Mouse (Mus musculus): ENCODE results near the gene Olfr1033. TPM values are rescaled to one million over a fixed set of nuclear protein-coding genes. Genes with fewer than 3 reads are reported as not detected.
"Not testable (repeated sequence)": the region's sequence is repeated elsewhere in the genome, so short reads cannot be mapped to it uniquely, and the experiment has no call there.

The Olfr1033 gene
- 0.41 and 0.43 TPM in 2 replicates for polyA plus RNA-seq (2015; fragmentation: Nextera tagmentation; extraction: Ambion mirVana)

GRCm38 (mm10) chr2:86020406-86020805 lies at the start of gene Olfr1033:
TSS of gene Olfr1033 (plus strand) at chr2:86020633.
- Histone ChIP-seq H3K4me3 (peak within 1 kb of the TSS; percentile 40), H3K9ac (peak within 1 kb of the TSS; percentile 54; the same call in 1 of the 2 replicates), H3K4me2 (peak within 1 kb of the TSS; percentile 58)
- not testable (repeated sequence) for H3K36me3 ChIP-seq; H3K27ac ChIP-seq; H3K27me3 ChIP-seq; H3K9me3 ChIP-seq; ATAC-seq (ENCODE audit: insufficient number of reproducible peaks, insufficient read depth, low FRiP score, low TSS enrichment, low read depth); H3K4me1 ChIP-seq
- 3% methylated on average over 11 of the region's 11 CpGs for WGBS

GRCm38 (mm10) chr2:85973595-85973994 lies 46.8 kb upstream of the Olfr1033 start, which contains the start of gene Olfr1029:
TSS of gene Olfr1029 (plus strand) at chr2:85973895.
- no peaks in the 10 kb centered on the region for H3K36me3 ChIP-seq
- no peak within 1 kb of the TSS for H3K4me2 ChIP-seq
- no peak for ATAC-seq (ENCODE audit: insufficient number of reproducible peaks, insufficient read depth, low FRiP score, low TSS enrichment, low read depth)
- no peaks in the 10 kb centered on the region for H3K4me1 ChIP-seq
- H3K4me3 ChIP-seq: no peak within 1 kb of the TSS
- no peaks in the 10 kb centered on the region for H3K27me3 ChIP-seq
- no peaks in the 10 kb centered on the region for H3K9me3 ChIP-seq
- WGBS: 89% methylated on average over 2 of the region's 2 CpGs
- no peak within 1 kb of the TSS for H3K9ac ChIP-seq
- no peak within 1 kb of the TSS for H3K27ac ChIP-seq

GRCm38 (mm10) chr2:85978976-85979375 lies 41.5 kb upstream of the Olfr1033 start, which contains the start of gene Olfr1030:
TSS of gene Olfr1030 (plus strand) at chr2:85979276.
- H3K4me2 ChIP-seq: no peak within 1 kb of the TSS
- 62% methylated on average over 1 of the region's 1 CpGs for WGBS
- no peak within 1 kb of the TSS for H3K9ac ChIP-seq
- no peaks in the 10 kb centered on the region for H3K36me3 ChIP-seq
- ATAC-seq (ENCODE audit: insufficient number of reproducible peaks, insufficient read depth, low FRiP score, low TSS enrichment, low read depth): no peak
- H3K4me1 ChIP-seq: no peaks in the 10 kb centered on the region
- no peak within 1 kb of the TSS for H3K27ac ChIP-seq
- H3K9me3 ChIP-seq: no peaks in the 10 kb centered on the region
- no peak within 1 kb of the TSS for H3K4me3 ChIP-seq
- no peaks in the 10 kb centered on the region for H3K27me3 ChIP-seq

GRCm38 (mm10) chr2:85990004-85990403 lies 30.4 kb upstream of the Olfr1033 start, which contains the start of gene Olfr1031:
TSS of gene Olfr1031 (plus strand) at chr2:85990304.
- ATAC-seq (ENCODE audit: insufficient number of reproducible peaks, insufficient read depth, low FRiP score, low TSS enrichment, low read depth): no peak
- H3K4me3 ChIP-seq: no peak within 1 kb of the TSS
- H3K9ac ChIP-seq: no peak within 1 kb of the TSS
- no peaks in the 10 kb centered on the region for H3K36me3 ChIP-seq
- H3K27me3 ChIP-seq: no peaks in the 10 kb centered on the region
- H3K9me3 ChIP-seq: no peaks in the 10 kb centered on the region
- H3K27ac ChIP-seq: no peak within 1 kb of the TSS
- H3K4me1 ChIP-seq: no peaks in the 10 kb centered on the region
- 59% methylated on average over 3 of the region's 3 CpGs for WGBS
- H3K4me2 ChIP-seq: no peak within 1 kb of the TSS

- no peaks in the 10 kb centered on the region for H3K9me3 ChIP-seq
- whole genome bisulfite sequencing: 80% methylated on average over 7 of the region's 7 CpGs
- no peak within 1 kb of the TSS for H3K4me2 ChIP-seq
- H3K4me1 ChIP-seq: no peaks in the 10 kb centered on the region
- no peaks in the 10 kb centered on the region for H3K27me3 ChIP-seq
- H3K4me3 ChIP-seq: no peak within 1 kb of the TSS
- no peak within 1 kb of the TSS for H3K9ac ChIP-seq
- ATAC-seq (ENCODE audit: insufficient number of reproducible peaks, insufficient read depth, low FRiP score, low TSS enrichment, low read depth): no peak
- no peak within 1 kb of the TSS for H3K27ac ChIP-seq
- no peaks in the 10 kb centered on the region for H3K36me3 ChIP-seq
Measured at GRCm38 (mm10) chr2:86005240-86005639, 15.2 kb upstream of the Olfr1033 start, which contains the start of gene Olfr1032. TSS of gene Olfr1032 (plus strand) at chr2:86005540.

GRCm38 (mm10) chr2:86021518-86021917 lies 1.1 kb downstream of the Olfr1033 start:
- not testable (repeated sequence) for H3K27ac ChIP-seq; ATAC-seq (ENCODE audit: insufficient number of reproducible peaks, insufficient read depth, low FRiP score, low TSS enrichment, low read depth)
- 77% methylated on average over 6 of the region's 9 CpGs for WGBS

GRCm38 (mm10) chr2:86045561-86045960 lies 25.1 kb downstream of the Olfr1033 start, which contains the start of gene Olfr1034:
TSS of gene Olfr1034 (plus strand) at chr2:86045861.
- ATAC-seq (ENCODE audit: insufficient number of reproducible peaks, insufficient read depth, low FRiP score, low TSS enrichment, low read depth): no peak
- H3K4me2 ChIP-seq: no peak within 1 kb of the TSS

More at GRCm38 (mm10) chr2:86021518-86021917, 1.1 kb downstream of the Olfr1033 start:
- H3K4me3 ChIP-seq, H3K9me3 ChIP-seq, H3K4me2 ChIP-seq, H3K27me3 ChIP-seq, H3K4me1 ChIP-seq, H3K36me3 ChIP-seq, H3K9ac ChIP-seq: not testable (repeated sequence)

GRCm38 (mm10) chr2:86050777-86051176 lies 30.3 kb downstream of the Olfr1033 start:
- H3K27me3 ChIP-seq; H3K36me3 ChIP-seq; H3K4me1 ChIP-seq; H3K9me3 ChIP-seq; ATAC-seq (ENCODE audit: insufficient number of reproducible peaks, insufficient read depth, low FRiP score, low TSS enrichment, low read depth); H3K9ac ChIP-seq; H3K4me2 ChIP-seq; H3K27ac ChIP-seq; H3K4me3 ChIP-seq: not testable (repeated sequence)

More at GRCm38 (mm10) chr2:86045561-86045960, 25.1 kb downstream of the Olfr1033 start, which contains the start of gene Olfr1034:
- Histone ChIP-seq H3K9me3 (no peaks in the 10 kb centered on the region), H3K9ac (no peak within 1 kb of the TSS), H3K4me1 (no peaks in the 10 kb centered on the region), H3K27ac (no peak within 1 kb of the TSS), H3K27me3 (no peaks in the 10 kb centered on the region), H3K36me3 (no peaks in the 10 kb centered on the region), H3K4me3 (no peak within 1 kb of the TSS)

- H3K9ac ChIP-seq; H3K4me1 ChIP-seq; H3K4me3 ChIP-seq; H3K27ac ChIP-seq; H3K4me2 ChIP-seq; ATAC-seq (ENCODE audit: insufficient number of reproducible peaks, insufficient read depth, low FRiP score, low TSS enrichment, low read depth); H3K27me3 ChIP-seq; H3K36me3 ChIP-seq; H3K9me3 ChIP-seq: not testable (repeated sequence)
- 93% methylated on average over 2 of the region's 2 CpGs for WGBS
Measured at GRCm38 (mm10) chr2:86063766-86064165, 43.3 kb downstream of the Olfr1033 start.

- 93% methylated on average over 8 of the region's 8 CpGs for WGBS
- no peak overlapping the region for H3K4me2 ChIP-seq
- no peaks in the 10 kb centered on the region for H3K27me3 ChIP-seq
- no peaks in the 10 kb centered on the region for H3K9me3 ChIP-seq
- no peak overlapping the region for H3K4me3 ChIP-seq
- no peaks in the 10 kb centered on the region for H3K4me1 ChIP-seq
- ATAC-seq (ENCODE audit: insufficient number of reproducible peaks, insufficient read depth, low FRiP score, low TSS enrichment, low read depth): no peak
- no peaks in the 10 kb centered on the region for H3K36me3 ChIP-seq
- H3K27ac ChIP-seq: no peak overlapping the region
- H3K9ac ChIP-seq: no peak overlapping the region
Measured at GRCm38 (mm10) chr2:86070189-86070588, 49.8 kb downstream of the Olfr1033 start.

- H3K4me1 ChIP-seq; H3K27ac ChIP-seq; ATAC-seq (ENCODE audit: insufficient number of reproducible peaks, insufficient read depth, low FRiP score, low TSS enrichment, low read depth); H3K27me3 ChIP-seq; H3K9me3 ChIP-seq; H3K4me2 ChIP-seq; H3K36me3 ChIP-seq; H3K9ac ChIP-seq; H3K4me3 ChIP-seq: not testable (repeated sequence)
Measured at GRCm38 (mm10) chr2:86073692-86074091, 53.3 kb downstream of the Olfr1033 start, which contains the start of gene Olfr1036. TSS of gene Olfr1036 (plus strand) at chr2:86073992.

- H3K27ac ChIP-seq; ATAC-seq (ENCODE audit: insufficient number of reproducible peaks, insufficient read depth, low FRiP score, low TSS enrichment, low read depth): not testable (repeated sequence)
Measured at GRCm38 (mm10) chr2:86080478-86080877, 60.0 kb downstream of the Olfr1033 start.

More at GRCm38 (mm10) chr2:86080478-86080877, 60.0 kb downstream of the Olfr1033 start:
- H3K9ac ChIP-seq, H3K4me3 ChIP-seq, H3K36me3 ChIP-seq, H3K4me2 ChIP-seq, H3K9me3 ChIP-seq, H3K4me1 ChIP-seq, H3K27me3 ChIP-seq: not testable (repeated sequence)
- 81% methylated on average over 1 of the region's 1 CpGs for WGBS
